Mouse (Mus musculus) cerebellum, adult 9-11 months (tissue): ENCODE data around the gene Gpr152.
"Not testable (repeated sequence)": the region's sequence is repeated elsewhere in the genome, so short reads cannot be mapped to it uniquely, and the experiment has no call there.

Experiments used
- DNase-seq: peaks from one replicate; pipeline ENCODE4 v3.0.0; 2022

Gpr152 gene

GRCm38 (mm10) chr19:4131768-4132167 lies 7.8 kb upstream of the Gpr152 start:
- no peak for DNase-seq

GRCm38 (mm10) chr19:4134354-4134753 lies 5.2 kb upstream of the Gpr152 start:
- no peak for DNase-seq

GRCm38 (mm10) chr19:4135229-4135962 lies 4.2 kb upstream of the Gpr152 start:
- not testable (repeated sequence) for DNase-seq

GRCm38 (mm10) chr19:4135963-4136345 lies 3.6 kb upstream of the Gpr152 start:
- not testable (repeated sequence) for DNase-seq

GRCm38 (mm10) chr19:4136463-4136862 lies 3.1 kb upstream of the Gpr152 start:
- DNase-seq: no peak

GRCm38 (mm10) chr19:4137913-4138312 lies 1.7 kb upstream of the Gpr152 start:
- no peak for DNase-seq

- no peak for DNase-seq
Measured at GRCm38 (mm10) chr19:4140147-4140546, 560 bp downstream of the Gpr152 start.

- peak; percentile 46 for DNase-seq
Measured at GRCm38 (mm10) chr19:4142416-4143173, 3.0 kb downstream of the Gpr152 start.

GRCm38 (mm10) chr19:4143759-4144268 lies 4.2 kb downstream of the Gpr152 start, which contains the start of gene Cabp4:
TSS of gene Cabp4 (minus strand) at chr19:4144033.
- DNase-seq: no peak

- no peak for DNase-seq
Measured at GRCm38 (mm10) chr19:4144550-4145498, 5.2 kb downstream of the Gpr152 start.

GRCm38 (mm10) chr19:4145936-4146335 lies 6.3 kb downstream of the Gpr152 start:
- no peak for DNase-seq

GRCm38 (mm10) chr19:4146366-4147021 lies 6.9 kb downstream of the Gpr152 start:
- peak; percentile 42 for DNase-seq

GRCm38 (mm10) chr19:4147022-4147405 lies 7.4 kb downstream of the Gpr152 start:
- peak; percentile 55 for DNase-seq

GRCm38 (mm10) chr19:4147782-4148490 lies 8.3 kb downstream of the Gpr152 start:
- peak; percentile 52 for DNase-seq

- peak; percentile 96 for DNase-seq
Measured at GRCm38 (mm10) chr19:4148491-4148806, 8.9 kb downstream of the Gpr152 start, which contains the start of gene Coro1b. TSS of gene Coro1b (plus strand) at chr19:4148619.

GRCm38 (mm10) chr19:4148819-4149218 lies 9.2 kb downstream of the Gpr152 start:
- no peak for DNase-seq

GRCm38 (mm10) chr19:4149283-4149682 lies 9.7 kb downstream of the Gpr152 start:
- DNase-seq: peak; percentile 53

GRCm38 (mm10) chr19:4149764-4150461 lies 10.3 kb downstream of the Gpr152 start:
- peak; percentile 56 for DNase-seq

- DNase-seq: no peak
Measured at GRCm38 (mm10) chr19:4150567-4151487, 11.2 kb downstream of the Gpr152 start.

- no peak for DNase-seq
Measured at GRCm38 (mm10) chr19:4151488-4151860, 11.9 kb downstream of the Gpr152 start.
